Mouse (Mus musculus) thymus, adult 2 months (tissue): Measurements from ENCODE around the gene Ccdc163. TPM values are rescaled to one million over a fixed set of nuclear protein-coding genes. Genes with fewer than 3 reads are reported as not detected.

Experiments used
- DNase-seq: peaks from one replicate; pipeline ENCODE4 v3.0.0; 2021
- H3K27ac ChIP-seq: fragments of 200-500 bp; 2 replicates; pipeline ENCODE4 v1.5.1; 2012; ENCODE audit warnings: low read length, control low read depth; ENCODE audit not compliant: control insufficient read depth, insufficient read depth
- H3K27me3 ChIP-seq: fragments of 200-500 bp; 2 replicates; pipeline ENCODE4 v1.6.1; 2012; ENCODE audit warnings: mild to moderate bottlenecking, low read length, moderate library complexity, mixed read lengths; ENCODE audit not compliant: control insufficient read depth, insufficient read depth
- H3K36me3 ChIP-seq: fragments of 200-500 bp; 2 replicates; pipeline ENCODE4 v1.6.1; 2012; ENCODE audit warnings: mild to moderate bottlenecking, low read length, moderate library complexity; ENCODE audit not compliant: control insufficient read depth, insufficient read depth
- H3K4me1 ChIP-seq: fragments of 200-500 bp; replicated peaks from 2 replicates; pipeline ENCODE4 v1.6.1; 2012; ENCODE audit warnings: low read length; ENCODE audit not compliant: control insufficient read depth, insufficient read depth
- H3K4me3 ChIP-seq: fragments of 200-500 bp; 2 replicates; pipeline ENCODE4 v1.5.1; 2012; ENCODE audit warnings: mild to moderate bottlenecking, low read length, control low read depth, moderate library complexity; ENCODE audit not compliant: control insufficient read depth, insufficient read depth
- CTCF ChIP-seq: fragments of 200-500 bp; IDR thresholded peaks from 2 replicates; pipeline ENCODE4 v1.5.1; 2012; ENCODE audit warnings: mild to moderate bottlenecking, control low read depth, low read length, moderate library complexity, borderline replicate concordance; ENCODE audit not compliant: control insufficient read depth, poor library complexity, insufficient read depth; ENCODE audit errors: extremely low read depth
- POLR2A ChIP-seq: fragments of 200-500 bp; IDR thresholded peaks from 2 replicates; pipeline ENCODE4 v1.6.1; 2012; ENCODE audit warnings: mild to moderate bottlenecking, low read length, control low read depth, moderate library complexity; ENCODE audit not compliant: control insufficient read depth, poor library complexity, insufficient read depth; ENCODE audit errors: extremely low read depth
- WGBS: fragments of 180-500 bp; shearing (Covaris S2); methylation state at CpG from one replicate; pipeline ENCODE4 v1.1.7; 2018; 5-methylcytosine and 5-hydroxymethylcytosine counted together
- polyA plus RNA-seq: library from polyadenylated mRNA; depleted of rRNA; stranded (reverse); fragments of >200 nt; gene quantifications from 2 replicates; pipeline ENCODE4 v1.2.3, GENCODE M21; 2012; rRNA removed

The Ccdc163 gene
- polyA plus RNA-seq, 1 experiment, result 48.2 TPM

- Histone ChIP-seq H3K36me3 (no peaks in the 10 kb centered on the region), H3K4me1 (no peaks in the 10 kb centered on the region), H3K27ac (no peak overlapping the region), H3K27me3 (no peaks in the 10 kb centered on the region), H3K4me3 (no peak overlapping the region)
- DNase-seq, result no peak
- TF ChIP-seq CTCF, result no peak
- no peak for TF ChIP-seq POLR2A
- 97% methylated on average over 1 of the region's 1 CpGs for WGBS
Measured at GRCm38 (mm10) chr4:116796442-116797110, 88.3 kb downstream of the Ccdc163 start.

- H3K4me1 ChIP-seq, result no peaks in the 10 kb centered on the region
- peak; percentile 31 for DNase-seq
- WGBS, result 37% methylated on average over 5 of the region's 5 CpGs
- no peak overlapping the region for H3K4me3 ChIP-seq
- no peaks in the 10 kb centered on the region for H3K27me3 ChIP-seq
- peaks cover 16% of the 10 kb centered on the region for H3K36me3 ChIP-seq
- no peak for TF ChIP-seq POLR2A
- no peak for TF ChIP-seq CTCF
- no peak overlapping the region for H3K27ac ChIP-seq
Measured at GRCm38 (mm10) chr4:116799901-116800300, 91.6 kb downstream of the Ccdc163 start.

Other genes starting within 250 kb of the Ccdc163 start
- 110 and 137 TPM in 2 replicates for gene Mast2, start 244.3 kb upstream of the Ccdc163 start, polyA plus RNA-seq
- gene Ipp, start 201.0 kb upstream of the Ccdc163 start, polyA plus RNA-seq, result 2.5 and 3.6 TPM in 2 replicates
- 7.2 and 8.0 TPM in 2 replicates for gene Tmem69, start 152.6 kb upstream of the Ccdc163 start, polyA plus RNA-seq
- 76.9 and 81.2 TPM in 2 replicates for gene Gpbp1l1, start 150.9 kb upstream of the Ccdc163 start, polyA plus RNA-seq
- 7.3 and 9.9 TPM in 2 replicates for gene Ccdc17, start 111.9 kb upstream of the Ccdc163 start, polyA plus RNA-seq
- gene Nasp, start 80.6 kb upstream of the Ccdc163 start, polyA plus RNA-seq, result 14.2 and 15.8 TPM in 2 replicates
- gene Akr1a1, start 56.8 kb upstream of the Ccdc163 start, polyA plus RNA-seq, result 490 and 565 TPM in 2 replicates
- 61.8 and 99.5 TPM in 2 replicates for gene Prdx1, start 23.0 kb upstream of the Ccdc163 start, polyA plus RNA-seq
- gene Mmachc, start 103 bp upstream of the Ccdc163 start, polyA plus RNA-seq, result 10.5 and 10.8 TPM in 2 replicates
- gene Tesk2, start 12.4 kb downstream of the Ccdc163 start, polyA plus RNA-seq, result 4.4 and 5.0 TPM in 2 replicates
- 42.8 and 44.8 TPM in 2 replicates for gene Toe1, start 99.1 kb downstream of the Ccdc163 start, polyA plus RNA-seq
- 31.6 and 32.0 TPM in 2 replicates for gene Mutyh, start 99.2 kb downstream of the Ccdc163 start, polyA plus RNA-seq
- gene Hpdl, start 113.2 kb downstream of the Ccdc163 start, polyA plus RNA-seq, result 0.58 and 0.73 TPM in 2 replicates
- gene Zswim5, start 168.9 kb downstream of the Ccdc163 start, polyA plus RNA-seq, result 0.20 and 0.22 TPM in 2 replicates